Mouse (Mus musculus): ENCODE data around the gene Dcun1d4. TPM values are rescaled to one million over a fixed set of nuclear protein-coding genes. Genes with fewer than 3 reads are reported as not detected.

Gene Dcun1d4
- polyA plus RNA-seq, 1 experiment from 2014 or later = 20.7 TPM

DNA sequence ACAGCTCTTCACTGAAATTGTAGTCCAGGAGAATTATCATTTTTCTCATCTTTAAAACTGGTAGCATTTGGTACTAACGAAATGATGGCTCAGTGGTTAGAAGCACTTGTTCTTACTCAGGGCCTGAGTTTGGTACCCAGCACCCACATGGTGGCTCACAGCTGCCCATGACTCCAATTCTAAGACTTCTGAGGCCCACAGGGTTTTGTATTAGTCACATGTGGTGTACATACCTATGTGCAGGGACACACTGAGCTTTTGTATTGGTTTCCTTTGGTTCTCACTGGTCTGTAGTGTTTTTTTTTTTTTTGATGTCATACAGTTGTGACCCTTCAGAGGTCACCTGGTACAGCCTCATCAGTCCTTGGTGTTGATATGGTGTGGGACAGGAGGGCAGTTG, 68.0 kb downstream of the Dcun1d4 start:
- Histone ChIP-seq H3K4me2 (ENCODE audit: low read depth, low read length) (no peak overlapping the region), H3K9ac (ENCODE audit: low read length) (no peak overlapping the region), H3K36me3 (ENCODE audit: control insufficient read depth, insufficient read depth, low read length) (0 out of 2 replicates have a peak, but pooled peaks cover 3% of the 10 kb centered on the region), H3K27me3 (ENCODE audit: control insufficient read depth, insufficient read depth, low read length) (no peaks in the 10 kb centered on the region), H3K9me3 (replicated peaks; ENCODE audit: control insufficient read depth, low read length) (no peaks in the 10 kb centered on the region), H3K27ac (ENCODE audit: low read length) (no peak overlapping the region), H3K4me3 (replicated peaks; ENCODE audit: low read length) (no peak overlapping the region), H3K4me1 (ENCODE audit: control insufficient read depth, insufficient read depth, low read length) (no peaks in the 10 kb centered on the region)
- 90% methylated on average over 1 of the region's 1 CpGs for WGBS
- ATAC-seq (ENCODE audit: insufficient read depth, low FRiP score) = no peak

DNA sequence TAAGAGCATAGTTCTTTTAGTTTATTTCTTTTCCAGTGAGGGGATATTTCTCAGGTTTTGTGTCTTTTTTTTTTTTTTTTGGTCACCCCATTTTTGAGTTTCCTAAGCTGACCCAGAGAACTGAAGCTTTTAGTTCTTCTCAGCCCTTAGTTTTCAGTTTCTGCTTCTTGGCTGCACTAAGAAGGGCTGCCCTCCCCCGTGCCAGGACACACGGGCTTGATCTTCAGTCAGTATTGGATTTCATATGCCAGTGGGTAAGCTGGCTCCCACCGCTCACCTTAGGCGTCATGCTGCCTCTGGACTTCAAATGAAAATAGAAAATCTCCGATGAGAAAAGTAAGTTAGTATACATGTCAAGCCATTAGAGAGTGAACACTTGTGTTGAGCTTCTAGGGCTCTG, 71.0 kb downstream of the Dcun1d4 start:
- Histone ChIP-seq H3K9me3 (replicated peaks; ENCODE audit: control insufficient read depth, low read length) (no peaks in the 10 kb centered on the region), H3K4me3 (replicated peaks; ENCODE audit: low read length) (no peak overlapping the region), H3K9ac (ENCODE audit: low read length) (no peak overlapping the region), H3K4me2 (ENCODE audit: low read depth, low read length) (no peak overlapping the region), H3K27me3 (ENCODE audit: control insufficient read depth, insufficient read depth, low read length) (no peaks in the 10 kb centered on the region), H3K27ac (ENCODE audit: low read length) (no peak overlapping the region), H3K4me1 (ENCODE audit: control insufficient read depth, insufficient read depth, low read length) (no peaks in the 10 kb centered on the region), H3K36me3 (ENCODE audit: control insufficient read depth, insufficient read depth, low read length) (0 out of 2 replicates have a peak, but pooled peaks cover 4% of the 10 kb centered on the region)
- no peak for ATAC-seq (ENCODE audit: insufficient read depth, low FRiP score)
- 86% methylated on average over 5 of the region's 5 CpGs for WGBS

DNA sequence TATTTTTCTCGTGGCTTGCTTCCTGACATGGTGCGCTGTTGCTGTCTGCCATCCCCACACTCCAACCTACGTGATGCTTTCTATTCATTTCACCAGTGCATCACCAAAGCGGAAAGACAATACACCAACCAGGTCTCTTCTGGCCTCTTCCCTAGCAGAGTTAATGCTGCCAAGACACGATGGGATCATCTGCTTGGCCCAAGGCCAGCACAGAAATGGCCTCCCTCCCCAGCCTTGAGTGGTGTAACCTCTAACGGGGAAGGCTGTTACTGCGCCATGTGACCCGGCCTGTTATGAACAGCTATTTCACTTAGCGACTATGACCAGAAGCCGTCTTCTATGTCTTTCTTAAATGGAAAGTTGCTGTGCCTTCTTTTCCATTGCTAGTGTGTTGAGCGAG, 73.1 kb downstream of the Dcun1d4 start:
- 91% methylated on average over 11 of the region's 11 CpGs for WGBS

DNA sequence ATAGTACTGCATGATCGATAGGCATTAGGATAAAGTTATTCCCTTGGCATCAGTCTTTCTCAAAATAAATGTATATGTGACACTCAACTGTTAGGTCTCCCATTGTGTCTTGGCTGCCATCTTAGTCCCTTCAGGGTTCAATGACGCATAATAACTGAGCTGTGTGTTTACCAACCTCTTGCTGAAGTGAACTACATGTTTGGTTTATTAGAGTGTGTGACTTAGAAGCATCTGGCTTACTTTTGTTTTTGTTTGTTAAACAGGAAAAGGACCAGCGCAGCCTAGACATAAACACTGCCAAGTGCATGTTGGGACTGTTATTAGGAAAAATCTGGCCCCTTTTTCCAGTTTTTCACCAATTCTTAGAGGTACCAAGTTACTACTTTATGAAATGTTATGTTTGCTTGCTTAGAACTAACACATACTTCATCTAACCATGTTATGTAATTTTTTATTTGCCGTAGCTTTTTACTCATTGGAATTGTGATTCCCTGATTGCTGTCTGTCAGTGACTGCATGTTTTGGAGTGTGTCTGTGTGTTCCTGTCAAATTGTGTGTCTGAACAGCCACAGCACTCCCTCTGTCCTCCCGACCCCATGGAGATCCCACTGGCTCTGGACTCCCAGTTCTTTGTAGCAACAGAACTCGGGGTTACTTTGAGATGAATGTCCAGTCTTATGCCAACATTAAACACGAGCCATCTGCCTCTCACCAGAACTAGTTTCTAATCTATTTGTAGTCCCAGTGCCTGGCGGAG, 74.5 kb downstream of the Dcun1d4 start:
- Histone ChIP-seq H3K36me3 (ENCODE audit: control insufficient read depth, insufficient read depth, low read length) (0 out of 2 replicates have a peak, but pooled peaks cover 4% of the 10 kb centered on the region), H3K27ac (ENCODE audit: low read length) (peak overlapping the region; percentile 36; the same call in 1 of the 2 replicates), H3K27me3 (ENCODE audit: control insufficient read depth, insufficient read depth, low read length) (no peaks in the 10 kb centered on the region), H3K9ac (ENCODE audit: low read length) (no peak overlapping the region), H3K4me3 (replicated peaks; ENCODE audit: low read length) (no peak overlapping the region), H3K4me1 (ENCODE audit: control insufficient read depth, insufficient read depth, low read length) (0 out of 2 replicates have a peak, but pooled peaks cover 3% of the 10 kb centered on the region), H3K9me3 (replicated peaks; ENCODE audit: control insufficient read depth, low read length) (no peaks in the 10 kb centered on the region), H3K4me2 (ENCODE audit: low read depth, low read length) (no peak overlapping the region)
- WGBS = 71% methylated on average over 8 of the region's 8 CpGs
- ATAC-seq (ENCODE audit: insufficient read depth, low FRiP score) = no peak

More for the DNA sequence above, 73.1 kb downstream of the Dcun1d4 start:
- no peak overlapping the region; the same call in 1 of the 2 replicates for H3K27ac ChIP-seq (ENCODE audit: low read length)
- no peak overlapping the region for H3K4me2 ChIP-seq (ENCODE audit: low read depth, low read length)
- no peak overlapping the region for H3K9ac ChIP-seq (ENCODE audit: low read length)
- H3K27me3 ChIP-seq (ENCODE audit: control insufficient read depth, insufficient read depth, low read length) = no peaks in the 10 kb centered on the region
- 0 out of 2 replicates have a peak, but pooled peaks cover 3% of the 10 kb centered on the region for H3K4me1 ChIP-seq (ENCODE audit: control insufficient read depth, insufficient read depth, low read length)
- 0 out of 2 replicates have a peak, but pooled peaks cover 4% of the 10 kb centered on the region for H3K36me3 ChIP-seq (ENCODE audit: control insufficient read depth, insufficient read depth, low read length)
- ATAC-seq (ENCODE audit: insufficient read depth, low FRiP score) = no peak
- no peak overlapping the region for H3K4me3 ChIP-seq (replicated peaks; ENCODE audit: low read length)
- H3K9me3 ChIP-seq (replicated peaks; ENCODE audit: control insufficient read depth, low read length) = no peaks in the 10 kb centered on the region

DNA sequence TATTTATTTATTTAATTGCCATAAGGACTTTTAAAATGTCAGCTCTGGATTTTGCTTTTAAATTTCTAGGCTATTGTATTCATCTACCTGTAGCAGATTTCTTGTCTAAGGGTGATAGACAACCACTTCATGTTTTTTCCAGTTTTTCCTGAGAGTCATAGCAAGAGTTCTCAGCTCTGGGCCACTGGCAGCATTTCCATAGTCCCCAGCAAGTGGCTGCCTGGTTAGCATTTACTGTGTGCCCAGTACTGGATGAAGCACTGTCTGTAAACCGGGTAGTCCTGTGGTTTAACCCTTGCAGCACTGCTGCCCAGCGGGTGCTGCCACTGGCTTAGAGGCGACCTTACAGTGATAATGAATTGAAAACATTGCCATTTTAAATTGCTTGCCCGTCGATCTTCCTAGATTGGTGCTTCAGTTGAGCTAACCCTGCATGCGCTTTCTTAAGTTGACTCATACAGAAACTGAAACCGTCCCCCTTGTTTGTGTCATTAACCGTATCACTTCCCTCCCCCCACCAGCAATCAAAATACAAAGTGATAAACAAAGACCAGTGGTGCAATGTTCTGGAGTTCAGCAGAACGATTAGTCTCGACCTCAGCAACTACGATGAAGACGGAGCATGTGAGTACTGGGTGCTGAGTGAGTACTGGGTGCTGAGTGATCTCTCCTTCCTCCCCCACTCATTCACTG, 76.1 kb downstream of the Dcun1d4 start:
- no peak for ATAC-seq (ENCODE audit: insufficient read depth, low FRiP score)
- Histone ChIP-seq H3K9me3 (replicated peaks; ENCODE audit: control insufficient read depth, low read length) (no peaks in the 10 kb centered on the region), H3K4me3 (replicated peaks; ENCODE audit: low read length) (no peak overlapping the region), H3K4me1 (ENCODE audit: control insufficient read depth, insufficient read depth, low read length) (0 out of 2 replicates have a peak, but pooled peaks cover 3% of the 10 kb centered on the region), H3K36me3 (ENCODE audit: control insufficient read depth, insufficient read depth, low read length) (0 out of 2 replicates have a peak, but pooled peaks cover 4% of the 10 kb centered on the region), H3K9ac (ENCODE audit: low read length) (no peak overlapping the region), H3K27ac (ENCODE audit: low read length) (no peak overlapping the region; the same call in 1 of the 2 replicates), H3K4me2 (ENCODE audit: low read depth, low read length) (no peak overlapping the region), H3K27me3 (ENCODE audit: control insufficient read depth, insufficient read depth, low read length) (no peaks in the 10 kb centered on the region)
- WGBS = 80% methylated on average over 12 of the region's 12 CpGs

DNA sequence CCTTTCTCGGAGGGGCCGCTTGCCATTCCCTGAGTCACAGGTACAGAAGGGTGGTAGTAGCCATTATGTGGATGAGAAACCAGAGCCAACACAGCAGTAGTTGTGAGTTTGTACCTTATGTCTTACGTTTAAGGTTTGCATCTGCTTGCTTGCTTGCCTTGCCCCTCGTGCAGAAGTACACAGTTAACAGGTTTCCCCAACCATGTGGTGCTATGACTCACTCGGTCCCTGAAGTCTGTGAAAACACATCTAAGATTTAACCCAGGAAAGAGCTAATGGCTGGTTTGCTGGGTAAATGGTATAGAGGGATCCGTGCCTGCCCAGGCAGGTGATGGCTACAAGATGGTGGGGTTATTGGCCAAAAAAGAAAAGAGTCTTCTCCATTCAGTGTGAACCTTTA, 78.0 kb downstream of the Dcun1d4 start:
- 0 out of 2 replicates have a peak, but pooled peaks cover 3% of the 10 kb centered on the region for H3K4me1 ChIP-seq (ENCODE audit: control insufficient read depth, insufficient read depth, low read length)
- H3K4me3 ChIP-seq (replicated peaks; ENCODE audit: low read length) = no peak overlapping the region
- H3K4me2 ChIP-seq (ENCODE audit: low read depth, low read length) = no peak overlapping the region
- no peaks in the 10 kb centered on the region for H3K27me3 ChIP-seq (ENCODE audit: control insufficient read depth, insufficient read depth, low read length)
- H3K36me3 ChIP-seq (ENCODE audit: control insufficient read depth, insufficient read depth, low read length) = 0 out of 2 replicates have a peak, but pooled peaks cover 2% of the 10 kb centered on the region
- no peak overlapping the region for H3K27ac ChIP-seq (ENCODE audit: low read length)
- no peak overlapping the region for H3K9ac ChIP-seq (ENCODE audit: low read length)
- WGBS = 87% methylated on average over 6 of the region's 6 CpGs
- no peaks in the 10 kb centered on the region for H3K9me3 ChIP-seq (replicated peaks; ENCODE audit: control insufficient read depth, low read length)
- ATAC-seq (ENCODE audit: insufficient read depth, low FRiP score) = no peak

DNA sequence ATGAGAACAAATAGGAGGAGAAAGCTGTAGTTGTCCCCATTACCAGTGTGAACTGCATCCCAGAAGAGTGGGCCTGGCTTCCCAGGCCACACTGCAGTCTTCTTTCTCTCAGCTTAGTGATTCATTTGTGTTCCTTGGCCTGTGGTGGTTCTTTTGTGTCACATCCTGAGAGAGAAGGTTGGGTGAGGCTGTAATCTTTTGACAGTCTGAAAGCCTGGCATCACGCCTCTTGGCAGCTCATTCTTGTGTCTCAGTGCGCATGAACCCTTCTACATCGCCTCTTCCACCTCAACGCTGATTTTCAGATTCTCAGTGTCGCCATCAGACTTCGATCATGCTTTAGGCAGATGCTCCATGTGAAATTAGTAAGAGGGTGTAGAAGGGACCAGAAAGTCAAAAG, 83.2 kb downstream of the Dcun1d4 start:
- H3K4me1 ChIP-seq (ENCODE audit: control insufficient read depth, insufficient read depth, low read length) = no peaks in the 10 kb centered on the region
- no peak overlapping the region for H3K9ac ChIP-seq (ENCODE audit: low read length)
- no peaks in the 10 kb centered on the region for H3K27me3 ChIP-seq (ENCODE audit: control insufficient read depth, insufficient read depth, low read length)
- no peak overlapping the region for H3K27ac ChIP-seq (ENCODE audit: low read length)
- no peaks in the 10 kb centered on the region for H3K36me3 ChIP-seq (ENCODE audit: control insufficient read depth, insufficient read depth, low read length)
- no peak overlapping the region for H3K4me2 ChIP-seq (ENCODE audit: low read depth, low read length)
- H3K4me3 ChIP-seq (replicated peaks; ENCODE audit: low read length) = no peak overlapping the region
- no peak for ATAC-seq (ENCODE audit: insufficient read depth, low FRiP score)
- WGBS = 91% methylated on average over 6 of the region's 6 CpGs
- no peaks in the 10 kb centered on the region for H3K9me3 ChIP-seq (replicated peaks; ENCODE audit: control insufficient read depth, low read length)

DNA sequence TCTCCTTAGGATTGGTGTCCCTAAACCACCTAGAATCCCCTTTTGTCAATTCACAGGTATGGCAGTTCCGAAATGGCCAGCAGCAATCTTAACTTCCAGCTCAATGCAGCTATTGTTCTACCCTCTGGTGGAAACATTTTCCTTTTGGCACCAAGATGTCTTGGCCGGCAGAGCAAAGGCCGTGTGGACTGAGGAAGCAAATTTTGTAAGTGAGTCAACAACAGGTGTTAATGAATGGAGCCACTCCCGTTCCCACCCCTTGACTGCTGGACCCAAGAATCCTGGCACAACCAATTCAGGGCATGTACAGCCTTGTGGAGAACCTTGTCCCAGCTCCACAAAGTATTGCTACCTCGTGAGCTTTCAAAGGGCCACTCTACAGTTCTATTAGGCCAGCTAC, 85.3 kb downstream of the Dcun1d4 start:
- H3K9me3 ChIP-seq (replicated peaks; ENCODE audit: control insufficient read depth, low read length) = no peaks in the 10 kb centered on the region
- H3K4me1 ChIP-seq (ENCODE audit: control insufficient read depth, insufficient read depth, low read length) = no peaks in the 10 kb centered on the region
- H3K9ac ChIP-seq (ENCODE audit: low read length) = no peak overlapping the region
- 56% methylated on average over 5 of the region's 5 CpGs for WGBS
- no peak overlapping the region for H3K4me2 ChIP-seq (ENCODE audit: low read depth, low read length)
- no peaks in the 10 kb centered on the region for H3K36me3 ChIP-seq (ENCODE audit: control insufficient read depth, insufficient read depth, low read length)
- ATAC-seq (ENCODE audit: insufficient read depth, low FRiP score) = peak; percentile 87
- H3K27me3 ChIP-seq (ENCODE audit: control insufficient read depth, insufficient read depth, low read length) = no peaks in the 10 kb centered on the region
- peak overlapping the region; percentile 48 for H3K27ac ChIP-seq (ENCODE audit: low read length)
- no peak overlapping the region for H3K4me3 ChIP-seq (replicated peaks; ENCODE audit: low read length)

DNA sequence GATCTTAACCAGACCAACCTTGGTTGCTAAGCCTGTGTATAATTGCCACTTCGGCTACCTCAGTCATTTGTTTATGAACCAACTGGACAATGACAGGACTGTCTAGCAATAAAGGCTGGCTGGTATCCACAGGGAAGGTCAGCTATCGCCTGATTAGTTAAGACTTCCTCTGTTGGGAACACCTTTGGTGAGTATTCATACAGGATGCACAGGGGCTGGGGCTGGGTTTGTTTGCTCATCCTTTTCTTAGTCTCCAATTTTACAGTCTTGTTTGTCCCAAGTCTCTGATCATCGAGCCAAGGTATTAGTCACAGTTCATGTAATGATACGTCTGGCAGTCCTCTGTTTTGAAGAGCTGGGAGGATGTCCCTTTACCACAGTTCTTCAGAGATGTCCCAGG, 86.1 kb downstream of the Dcun1d4 start:
- no peaks in the 10 kb centered on the region for H3K4me1 ChIP-seq (ENCODE audit: control insufficient read depth, insufficient read depth, low read length)
- H3K9me3 ChIP-seq (replicated peaks; ENCODE audit: control insufficient read depth, low read length) = no peaks in the 10 kb centered on the region
- no peaks in the 10 kb centered on the region for H3K36me3 ChIP-seq (ENCODE audit: control insufficient read depth, insufficient read depth, low read length)
- H3K4me3 ChIP-seq (replicated peaks; ENCODE audit: low read length) = no peak overlapping the region
- WGBS = 80% methylated on average over 4 of the region's 4 CpGs
- no peaks in the 10 kb centered on the region for H3K27me3 ChIP-seq (ENCODE audit: control insufficient read depth, insufficient read depth, low read length)
- no peak overlapping the region for H3K9ac ChIP-seq (ENCODE audit: low read length)
- peak overlapping the region; percentile 43; the same call in 1 of the 2 replicates for H3K27ac ChIP-seq (ENCODE audit: low read length)
- H3K4me2 ChIP-seq (ENCODE audit: low read depth, low read length) = no peak overlapping the region
- no peak for ATAC-seq (ENCODE audit: insufficient read depth, low FRiP score)
